Mouse (Mus musculus) frontal cortex, adult (tissue): ENCODE results near the gene H2afz.
"Not testable (repeated sequence)": the region's sequence is repeated elsewhere in the genome, so short reads cannot be mapped to it uniquely, and the experiment has no call there.

ENCODE experiments used
- ATAC-seq: cut with Nextera tagmentation; 2 replicates; pipeline ENCODE4 v1.9.2; 2017; ENCODE audit warnings: mild to moderate bottlenecking, moderate library complexity, mixed read lengths; ENCODE audit not compliant: low TSS enrichment

Gene H2afz

GRCm38 (mm10) chr3:137863330-137864123, 760 bp upstream of the H2afz start:
- no peak; the same call in 1 of the 2 replicates for ATAC-seq

GRCm38 (mm10) chr3:137864988-137865982, 998 bp downstream of the H2afz start:
- peak; percentile 56 for ATAC-seq

- no peak for ATAC-seq
Observed at GRCm38 (mm10) chr3:137867133-137867436, 2.8 kb downstream of the H2afz start.

- ATAC-seq, result peak; percentile 29
Observed at GRCm38 (mm10) chr3:137867437-137868093, 3.3 kb downstream of the H2afz start, which contains the start of gene Dnajb14. TSS of gene Dnajb14 (plus strand) at chr3:137867675.

- no peak for ATAC-seq
Observed at GRCm38 (mm10) chr3:137868094-137868913, 4.0 kb downstream of the H2afz start.

- ATAC-seq, result no peak
Observed at GRCm38 (mm10) chr3:137869395-137869794, 5.1 kb downstream of the H2afz start.

GRCm38 (mm10) chr3:137879313-137879712, 15.0 kb downstream of the H2afz start:
- ATAC-seq, result no peak

- peak; percentile 64; the same call in 1 of the 2 replicates for ATAC-seq
Observed at GRCm38 (mm10) chr3:137880109-137880748, 15.9 kb downstream of the H2afz start.

- no peak for ATAC-seq
Observed at GRCm38 (mm10) chr3:137881093-137881492, 16.8 kb downstream of the H2afz start.

GRCm38 (mm10) chr3:137887961-137888360, 23.7 kb downstream of the H2afz start:
- ATAC-seq, result no peak

GRCm38 (mm10) chr3:137891089-137891488, 26.8 kb downstream of the H2afz start:
- no peak for ATAC-seq

- peak; percentile 59 for ATAC-seq
Observed at GRCm38 (mm10) chr3:137892118-137892517, 27.8 kb downstream of the H2afz start.

GRCm38 (mm10) chr3:137893789-137894188, 29.5 kb downstream of the H2afz start:
- ATAC-seq, result no peak

- ATAC-seq, result no peak
Observed at GRCm38 (mm10) chr3:137895196-137895595, 30.9 kb downstream of the H2afz start.

GRCm38 (mm10) chr3:137896386-137896785, 32.1 kb downstream of the H2afz start:
- no peak for ATAC-seq

GRCm38 (mm10) chr3:137896867-137897266, 32.6 kb downstream of the H2afz start:
- ATAC-seq, result no peak

GRCm38 (mm10) chr3:137897685-137898084, 33.4 kb downstream of the H2afz start:
- ATAC-seq, result no peak

GRCm38 (mm10) chr3:137900149-137900548, 35.9 kb downstream of the H2afz start:
- ATAC-seq, result peak; percentile 44

- no peak for ATAC-seq
Observed at GRCm38 (mm10) chr3:137913093-137913492, 48.8 kb downstream of the H2afz start.

- ATAC-seq, result not testable (repeated sequence)
Observed at GRCm38 (mm10) chr3:137914567-137914966, 50.3 kb downstream of the H2afz start.
